23 mouse cellular contexts compared by ENCODE assay signal in the genomic region with DNA sequence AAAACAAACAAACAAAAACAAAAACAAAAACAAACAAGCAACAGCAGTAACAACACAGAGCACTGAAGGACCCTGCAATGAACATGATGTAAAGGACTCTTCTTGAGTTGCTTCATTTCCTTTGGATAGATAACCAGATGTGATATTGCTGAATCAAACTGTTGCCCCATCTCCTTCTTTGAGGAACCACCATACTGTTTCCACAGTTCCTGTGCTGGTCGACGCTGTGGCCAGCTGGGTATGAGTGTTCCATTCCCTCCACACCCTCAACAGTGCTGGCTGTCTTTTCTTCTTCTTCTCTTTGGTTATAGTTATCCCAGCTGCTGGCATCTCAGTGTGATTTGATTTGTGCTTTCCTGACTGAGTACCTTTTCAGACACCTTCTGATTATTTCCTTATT.
"Had no signal": no experiment of that assay in that cellular context is flagged by ENCODE, and none has a peak within 500 bp of the region (broad histone marks: within the 10 kb centered on the region; RNA-seq: fewer than 3 reads in every experiment).

No protein-coding gene starts in this region.

- DNase-seq: kidney, adult 18-20 months; kidney, postnatal 36 days; layer of hippocampus, postnatal 36 days; left cerebral cortex, postnatal 4 days; liver, embryonic 13.5 days; lung, adult 18-20 months; lung, postnatal 14 days; lung, postnatal 4 days; right cerebral cortex, adult 18-20 months; right cerebral cortex, postnatal 25 days; spleen, adult 18-20 months; thymus, postnatal 36 days had no signal

- H3K9me3 ChIP-seq: limb, embryonic 12.5 days; limb, embryonic 15.5 days; liver, embryonic 13.5 days; lung, embryonic 15.5 days; megakaryocyte, embryonic 14.5 days; midbrain, embryonic 10.5 days; midbrain, embryonic 13.5 days; stomach, embryonic 15.5 days had no signal

- H3K4me3 ChIP-seq: limb, embryonic 12.5 days; limb, embryonic 15.5 days; liver, embryonic 13.5 days; lung, embryonic 15.5 days; megakaryocyte, embryonic 14.5 days; midbrain, embryonic 10.5 days; midbrain, embryonic 13.5 days; stomach, embryonic 15.5 days had no signal

- H3K36me3 ChIP-seq: limb, embryonic 12.5 days; limb, embryonic 15.5 days; liver, embryonic 13.5 days; lung, embryonic 15.5 days; midbrain, embryonic 10.5 days; midbrain, embryonic 13.5 days; stomach, embryonic 15.5 days had no signal

- H3K4me2 ChIP-seq: limb, embryonic 12.5 days; limb, embryonic 15.5 days; liver, embryonic 13.5 days; lung, embryonic 15.5 days; midbrain, embryonic 13.5 days; stomach, embryonic 15.5 days had no signal

- H3K27ac ChIP-seq: kidney, postnatal 0 days; limb, embryonic 12.5 days; limb, embryonic 15.5 days; liver, embryonic 13.5 days; lung, embryonic 15.5 days; midbrain, embryonic 10.5 days; midbrain, embryonic 13.5 days; stomach, embryonic 15.5 days had no signal

- ATAC-seq: inflammation-experienced regulatory T-cells, adult 6 months; intestine, embryonic 16.5 days; midbrain, embryonic 13.5 days; midbrain, embryonic 16.5 days had no signal

- H3K4me1 ChIP-seq: limb, embryonic 15.5 days; liver, embryonic 13.5 days; lung, embryonic 15.5 days; megakaryocyte, embryonic 14.5 days; stomach, embryonic 15.5 days had no signal

- H3K9ac ChIP-seq: limb, embryonic 12.5 days; limb, embryonic 15.5 days; liver, embryonic 13.5 days; lung, embryonic 15.5 days; midbrain, embryonic 13.5 days; stomach, embryonic 15.5 days had no signal

- H3K27me3 ChIP-seq: limb, embryonic 12.5 days; limb, embryonic 15.5 days; liver, embryonic 13.5 days; lung, embryonic 15.5 days; megakaryocyte, embryonic 14.5 days; midbrain, embryonic 13.5 days; stomach, embryonic 15.5 days had no signal
